Mouse (Mus musculus) hindlimb bud, embryonic 11.5 days (tissue): ENCODE measurements around the gene Slc15a4.

Experiments
- DNase-seq: peaks from one replicate; pipeline ENCODE4 v3.0.0-alpha.2; 2012; ENCODE audit warnings: low read depth, low spot score; ENCODE audit errors: extremely low spot score

Gene Slc15a4

GRCm38 (mm10) chr5:127632167-127633145, at the start of gene Slc15a4, which contains the start of gene Glt1d1:
Gene Slc15a4, minus strand, starts transcription at chr5:127632897.
Gene Glt1d1, plus strand, starts transcription at chr5:127632262.
- DNase-seq = no peak

- no peak for DNase-seq
These were observed 45.8 kb upstream of the Slc15a4 start for GRCm38 (mm10) chr5:127678501-127678900.

GRCm38 (mm10) chr5:127677561-127677960, 44.9 kb upstream of the Slc15a4 start:
- no peak for DNase-seq

- DNase-seq = no peak
These were observed 41.2 kb upstream of the Slc15a4 start for GRCm38 (mm10) chr5:127673913-127674312.

GRCm38 (mm10) chr5:127660979-127661378, 28.3 kb upstream of the Slc15a4 start:
- DNase-seq = no peak

GRCm38 (mm10) chr5:127660267-127660666, 27.6 kb upstream of the Slc15a4 start:
- no peak for DNase-seq

- no peak for DNase-seq
These were observed 26.6 kb upstream of the Slc15a4 start for GRCm38 (mm10) chr5:127659312-127659711.

GRCm38 (mm10) chr5:127658257-127658656, 25.6 kb upstream of the Slc15a4 start:
- no peak for DNase-seq

GRCm38 (mm10) chr5:127649077-127649476, 16.4 kb upstream of the Slc15a4 start:
- DNase-seq = no peak

- DNase-seq = no peak
These were observed 15.3 kb upstream of the Slc15a4 start for GRCm38 (mm10) chr5:127648046-127648445.

- DNase-seq = no peak
These were observed 8.7 kb upstream of the Slc15a4 start for GRCm38 (mm10) chr5:127641185-127641958.

- DNase-seq = no peak
These were observed 7.7 kb upstream of the Slc15a4 start for GRCm38 (mm10) chr5:127640359-127640758.

GRCm38 (mm10) chr5:127639635-127640034, 6.9 kb upstream of the Slc15a4 start:
- DNase-seq = no peak

- no peak for DNase-seq
These were observed 6.4 kb upstream of the Slc15a4 start for GRCm38 (mm10) chr5:127639067-127639605.

GRCm38 (mm10) chr5:127638177-127638576, 5.5 kb upstream of the Slc15a4 start:
- no peak for DNase-seq

- DNase-seq = no peak
These were observed 4.9 kb upstream of the Slc15a4 start for GRCm38 (mm10) chr5:127637622-127638021.

GRCm38 (mm10) chr5:127633666-127634065, 969 bp upstream of the Slc15a4 start:
- no peak for DNase-seq

- DNase-seq = no peak
These were observed 491 bp upstream of the Slc15a4 start for GRCm38 (mm10) chr5:127633188-127633587.

GRCm38 (mm10) chr5:127631671-127632070, 1.0 kb downstream of the Slc15a4 start:
- DNase-seq = no peak

- no peak for DNase-seq
These were observed 5.5 kb downstream of the Slc15a4 start for GRCm38 (mm10) chr5:127627242-127627641.

- no peak for DNase-seq
These were observed 8.1 kb downstream of the Slc15a4 start for GRCm38 (mm10) chr5:127624427-127625213.
